Mouse (Mus musculus) cerebral cortex, adult 2 months (tissue): ENCODE results near the gene Nfia.

Experiments used
- WGBS: fragments of 180-500 bp; shearing (Covaris S2); methylation state at CpG from one replicate; pipeline ENCODE4 v1.1.7; 2018; 5-methylcytosine and 5-hydroxymethylcytosine counted together

The Nfia gene

GRCm38 (mm10) chr4:98060601-98061000 is 288.1 kb downstream of the Nfia start:
- 52% methylated on average over 1 of the region's 1 CpGs for WGBS

- 83% methylated on average over 1 of the region's 1 CpGs for WGBS
Measured at GRCm38 (mm10) chr4:98061086-98061485, 288.6 kb downstream of the Nfia start.

- WGBS: 94% methylated on average over 3 of the region's 3 CpGs
Measured at GRCm38 (mm10) chr4:98063280-98063679, 290.7 kb downstream of the Nfia start.

- WGBS: 68% methylated on average over 7 of the region's 7 CpGs
Measured at GRCm38 (mm10) chr4:98076106-98076505, 303.6 kb downstream of the Nfia start.

GRCm38 (mm10) chr4:98076624-98077023 is 304.1 kb downstream of the Nfia start:
- WGBS: 73% methylated on average over 7 of the region's 7 CpGs

GRCm38 (mm10) chr4:98080586-98080985 is 308.1 kb downstream of the Nfia start:
- WGBS: 60% methylated on average over 1 of the region's 1 CpGs

- WGBS: 69% methylated on average over 1 of the region's 1 CpGs
Measured at GRCm38 (mm10) chr4:98081962-98082361, 309.4 kb downstream of the Nfia start.

- 96% methylated on average over 4 of the region's 4 CpGs for WGBS
Measured at GRCm38 (mm10) chr4:98082512-98082911, 310.0 kb downstream of the Nfia start.

- WGBS: 88% methylated on average over 6 of the region's 6 CpGs
Measured at GRCm38 (mm10) chr4:98085060-98085459, 312.5 kb downstream of the Nfia start.

GRCm38 (mm10) chr4:98086976-98087375 is 314.4 kb downstream of the Nfia start:
- WGBS: 71% methylated on average over 4 of the region's 4 CpGs

GRCm38 (mm10) chr4:98089985-98090384 is 317.5 kb downstream of the Nfia start:
- 78% methylated on average over 6 of the region's 6 CpGs for WGBS

GRCm38 (mm10) chr4:98090586-98090985 is 318.1 kb downstream of the Nfia start:
- 75% methylated on average over 3 of the region's 3 CpGs for WGBS

GRCm38 (mm10) chr4:98091368-98091827 is 318.9 kb downstream of the Nfia start:
- 56% methylated on average over 4 of the region's 4 CpGs for WGBS

GRCm38 (mm10) chr4:98091901-98092472 is 319.5 kb downstream of the Nfia start:
- WGBS: 76% methylated on average over 5 of the region's 5 CpGs

GRCm38 (mm10) chr4:98094112-98094805 is 321.7 kb downstream of the Nfia start:
- whole genome bisulfite sequencing: 53% methylated on average over 19 of the region's 19 CpGs

- 80% methylated on average over 2 of the region's 2 CpGs for WGBS
Measured at GRCm38 (mm10) chr4:98095060-98095459, 322.5 kb downstream of the Nfia start.

- 84% methylated on average over 4 of the region's 4 CpGs for WGBS
Measured at GRCm38 (mm10) chr4:98097013-98097566, 324.6 kb downstream of the Nfia start.

- WGBS: 31% methylated on average over 1 of the region's 1 CpGs
Measured at GRCm38 (mm10) chr4:98098663-98099062, 326.1 kb downstream of the Nfia start.

- WGBS: 68% methylated on average over 5 of the region's 5 CpGs
Measured at GRCm38 (mm10) chr4:98099433-98099832, 326.9 kb downstream of the Nfia start.

GRCm38 (mm10) chr4:98101153-98102096 is 328.9 kb downstream of the Nfia start:
- 55% methylated on average over 10 of the region's 10 CpGs for WGBS

GRCm38 (mm10) chr4:98102625-98103336 is 330.2 kb downstream of the Nfia start:
- 30% methylated on average over 24 of the region's 24 CpGs for WGBS
